ENCODE assay signal across 16 mouse cellular contexts in the genomic region with DNA sequence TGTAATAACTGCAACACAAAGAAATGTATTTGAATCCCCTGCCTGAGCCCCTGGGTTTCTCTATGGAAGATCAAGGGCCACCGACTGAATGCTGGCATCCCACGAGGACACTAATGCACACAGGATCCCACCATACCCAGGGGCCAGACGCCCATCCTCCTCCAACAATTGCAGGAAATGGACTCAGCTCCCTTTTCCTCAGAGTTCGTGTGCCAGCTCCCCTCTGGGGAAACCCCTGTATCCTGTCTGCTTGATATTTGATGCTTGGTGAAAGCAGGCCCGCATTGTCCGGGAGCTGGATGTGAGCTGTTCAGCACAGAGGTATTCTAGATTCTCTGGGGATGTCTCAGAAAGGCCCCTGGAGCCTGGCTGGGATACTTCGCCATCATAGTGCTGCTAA.
DNase-seq lines count a peak whose midpoint lies in the region; ATAC-seq and TF ChIP-seq lines count a peak whose summit lies in the region.
"Had no signal": no experiment of that assay in that cellular context is flagged by ENCODE, and none has a peak within 500 bp of the region (broad histone marks: within the 10 kb centered on the region; RNA-seq: fewer than 3 reads in every experiment).

No protein-coding gene starts in this region.

- H3K4me1 ChIP-seq in lung, embryonic 14.5 days (ENCODE audit: insufficient read depth): no peaks in the 10 kb centered on the region
- no peaks in the 10 kb centered on the region for H3K4me1 ChIP-seq in heart, embryonic 11.5 days (ENCODE audit: control insufficient read depth, insufficient read depth, low read length)
- H3K4me1 ChIP-seq in kidney, embryonic 15.5 days: 0 out of 2 replicates have a peak, but pooled peaks cover 4% of the 10 kb centered on the region
- no peaks in the 10 kb centered on the region for H3K4me1 ChIP-seq in neural tube, embryonic 11.5 days (ENCODE audit: control insufficient read depth, insufficient read depth, low read length)
- H3K4me1 ChIP-seq: hindbrain, embryonic 13.5 days; lung, embryonic 15.5 days had no signal

- no peak overlapping the region for H3K4me3 ChIP-seq in lung, embryonic 14.5 days (ENCODE audit: low read depth, low read length)
- H3K4me3 ChIP-seq in heart, embryonic 11.5 days (ENCODE audit: low read depth, low read length): no peak overlapping the region
- no peak overlapping the region for H3K4me3 ChIP-seq in kidney, embryonic 15.5 days (replicated peaks)
- no peak overlapping the region for H3K4me3 ChIP-seq in neural tube, embryonic 11.5 days (ENCODE audit: low read depth, low read length)
- H3K4me3 ChIP-seq: embryonic facial prominence, embryonic 13.5 days; hindbrain, embryonic 13.5 days; lung, embryonic 15.5 days; myocyte had no signal

- no peaks in the 10 kb centered on the region for H3K27me3 ChIP-seq in lung, embryonic 14.5 days (ENCODE audit: insufficient read depth, low read length)
- H3K27me3 ChIP-seq in heart, embryonic 11.5 days (ENCODE audit: control insufficient read depth, insufficient read depth, low read length): no peaks in the 10 kb centered on the region
- H3K27me3 ChIP-seq in kidney, embryonic 15.5 days: no peaks in the 10 kb centered on the region
- H3K27me3 ChIP-seq in neural tube, embryonic 11.5 days (ENCODE audit: control insufficient read depth, insufficient read depth, low read length): no peaks in the 10 kb centered on the region
- H3K27me3 ChIP-seq: embryonic facial prominence, embryonic 13.5 days; hindbrain, embryonic 13.5 days had no signal

- H3K36me3 ChIP-seq in lung, embryonic 14.5 days (ENCODE audit: insufficient read depth): no peaks in the 10 kb centered on the region
- no peaks in the 10 kb centered on the region for H3K36me3 ChIP-seq in heart, embryonic 11.5 days (ENCODE audit: control insufficient read depth, insufficient read depth, low read length)
- H3K36me3 ChIP-seq in kidney, embryonic 15.5 days: no peaks in the 10 kb centered on the region
- no peaks in the 10 kb centered on the region for H3K36me3 ChIP-seq in neural tube, embryonic 11.5 days (ENCODE audit: control insufficient read depth, insufficient read depth, low read length)
- H3K36me3 ChIP-seq: embryonic facial prominence, embryonic 13.5 days; hindbrain, embryonic 13.5 days; lung, embryonic 15.5 days had no signal

- no peak overlapping the region for H3K9ac ChIP-seq in lung, embryonic 14.5 days
- H3K9ac ChIP-seq in heart, embryonic 11.5 days (ENCODE audit: low read depth, low read length): no peak overlapping the region
- no peak overlapping the region for H3K9ac ChIP-seq in kidney, embryonic 15.5 days
- H3K9ac ChIP-seq in neural tube, embryonic 11.5 days (ENCODE audit: low read length): no peak overlapping the region
- H3K9ac ChIP-seq: embryonic facial prominence, embryonic 13.5 days; hindbrain, embryonic 13.5 days; lung, embryonic 15.5 days had no signal

- no peak for TF ChIP-seq CTCF in lung, embryonic 14.5 days (IDR thresholded peaks at IDR 0.05; ENCODE audit: low read depth)

- peak; percentile 62; the same call in 1 of the 2 replicates for ATAC-seq in lung, embryonic 14.5 days (ENCODE audit: insufficient read depth)
- 0 out of 2 replicates have a peak, but pooled peaks have one; percentile 39 for ATAC-seq in heart, embryonic 11.5 days (replicated peaks; ENCODE audit: insufficient number of reproducible peaks, low FRiP score, low TSS enrichment)
- no peak for ATAC-seq in kidney, embryonic 15.5 days (replicated peaks; ENCODE audit: low FRiP score)
- ATAC-seq in neural tube, embryonic 11.5 days (ENCODE audit: insufficient read depth, low FRiP score, low TSS enrichment): no peak
- ATAC-seq: CD4-positive, CD25-positive, alpha-beta regulatory T cell, adult 4 months; forebrain, embryonic 16.5 days had no signal

- H3K27ac ChIP-seq in lung, embryonic 14.5 days (ENCODE audit: low read depth): no peak overlapping the region
- H3K27ac ChIP-seq in heart, embryonic 11.5 days (ENCODE audit: low read depth, low read length): peak overlapping the region; percentile 29; the same call in 1 of the 2 replicates
- 0 out of 2 replicates have a peak overlapping the region, but pooled peaks have one; percentile 18 for H3K27ac ChIP-seq in kidney, embryonic 15.5 days
- no peak overlapping the region for H3K27ac ChIP-seq in neural tube, embryonic 11.5 days (ENCODE audit: low read depth, low read length)
- H3K27ac ChIP-seq: embryonic facial prominence, embryonic 13.5 days; hindbrain, embryonic 13.5 days; lung, embryonic 15.5 days had no signal

- 40% methylated on average over 7 of the region's 7 CpGs for WGBS in lung, embryonic 14.5 days
- WGBS in heart, embryonic 11.5 days (ENCODE audit: insufficient replicate concordance): 33% methylated on average over 7 of the region's 7 CpGs
- 23% methylated on average over 7 of the region's 7 CpGs for WGBS in kidney, embryonic 15.5 days
- WGBS in neural tube, embryonic 11.5 days: 51% methylated on average over 7 of the region's 7 CpGs

- no peaks in the 10 kb centered on the region for H3K9me3 ChIP-seq in lung, embryonic 14.5 days (ENCODE audit: low read depth, low read length)
- H3K9me3 ChIP-seq in heart, embryonic 11.5 days (replicated peaks; ENCODE audit: control insufficient read depth, low read length): no peaks in the 10 kb centered on the region
- no peaks in the 10 kb centered on the region for H3K9me3 ChIP-seq in kidney, embryonic 15.5 days (replicated peaks)
- H3K9me3 ChIP-seq in neural tube, embryonic 11.5 days (ENCODE audit: control insufficient read depth, low read length): no peaks in the 10 kb centered on the region
- H3K9me3 ChIP-seq: embryonic facial prominence, embryonic 13.5 days; hindbrain, embryonic 13.5 days; lung, embryonic 15.5 days had no signal

- DNase-seq in lung, embryonic 14.5 days: peak; percentile 62
- DNase-seq in lung, adult 18-20 months: no peak
- peak; percentile 19 for DNase-seq in neural tube, embryonic 11.5 days (ENCODE audit: low spot score)
- DNase-seq in ovary, postnatal 14 days (ENCODE audit: low spot score): no peak
- no peak for DNase-seq in layer of hippocampus, postnatal 36 days
- DNase-seq in layer of hippocampus, postnatal 14 days (ENCODE audit: low spot score in 2 of 2): no peak
- DNase-seq: right cerebral cortex, postnatal 25 days; thymus, adult 18-20 months had no signal

- no peak overlapping the region for H3K4me2 ChIP-seq in lung, embryonic 14.5 days
- H3K4me2 ChIP-seq in heart, embryonic 11.5 days: no peak overlapping the region
- no peak overlapping the region for H3K4me2 ChIP-seq in kidney, embryonic 15.5 days
- H3K4me2 ChIP-seq in neural tube, embryonic 11.5 days (ENCODE audit: low read depth): no peak overlapping the region
- H3K4me2 ChIP-seq: embryonic facial prominence, embryonic 13.5 days; hindbrain, embryonic 13.5 days; lung, embryonic 15.5 days had no signal

Comparison
In these comparisons a context has a peak if more than half of its experiments do, and no peak if none do; other contexts are left out.
1. DNase-seq: peak in lung, embryonic 14.5 days (single experiment) and neural tube, embryonic 11.5 days (single experiment); none in lung, adult 18-20 months (0 of 2), ovary, postnatal 14 days (single experiment), layer of hippocampus, postnatal 36 days (0 of 2) and layer of hippocampus, postnatal 14 days (0 of 2).
2. ATAC-seq: peak in lung, embryonic 14.5 days (single experiment) and heart, embryonic 11.5 days (single experiment); none in kidney, embryonic 15.5 days (single experiment) and neural tube, embryonic 11.5 days (single experiment).
3. H3K27ac ChIP-seq: peak in heart, embryonic 11.5 days (single experiment) and kidney, embryonic 15.5 days (single experiment); none in lung, embryonic 14.5 days (single experiment) and neural tube, embryonic 11.5 days (single experiment).